Mouse (Mus musculus): ENCODE data around the gene Crtap. TPM values are rescaled to one million over a fixed set of nuclear protein-coding genes. Genes with fewer than 3 reads are reported as not detected.
"Not testable (repeated sequence)": the region's sequence is repeated elsewhere in the genome, so short reads cannot be mapped to it uniquely, and the experiment has no call there.

Crtap gene
- polyA plus RNA-seq, 1 experiment from 2014 or later: 63.4 TPM

DNA sequence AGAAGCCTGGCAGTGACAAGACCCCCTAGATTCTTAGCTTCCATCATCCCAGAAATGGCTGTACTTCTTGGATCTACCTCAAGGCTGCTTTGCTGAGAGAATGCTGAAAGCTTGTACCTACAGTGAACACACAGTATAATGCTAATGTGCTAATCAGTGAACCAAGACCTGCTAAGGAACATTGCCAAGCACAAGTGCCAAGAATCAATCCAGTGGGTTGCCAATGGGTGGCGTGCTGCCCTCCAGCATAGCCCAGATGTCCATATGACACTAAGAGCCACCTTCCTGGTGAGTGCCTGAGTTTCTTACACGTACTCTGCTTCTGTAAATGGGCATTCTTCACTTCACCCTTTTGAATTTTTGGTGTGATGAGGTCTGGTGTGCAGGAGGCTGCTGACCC is 17.2 kb upstream of the Crtap start:
- H3K27ac ChIP-seq (replicated peaks; ENCODE audit: low read depth, low read length): no peak overlapping the region
- DNase-seq (ENCODE audit: low spot score) (no peak), ATAC-seq (replicated peaks; ENCODE audit: insufficient number of reproducible peaks, low FRiP score, low TSS enrichment, low read depth) (no peak)
- no peak overlapping the region for H3K4me2 ChIP-seq (ENCODE audit: low read depth, low read length)
- H3K9ac ChIP-seq (replicated peaks; ENCODE audit: low read length): no peak overlapping the region
- H3K36me3 ChIP-seq (replicated peaks; ENCODE audit: control insufficient read depth, insufficient read depth, low read depth, low read length): peaks cover 4% of the 10 kb centered on the region
- 90% methylated on average over 2 of the region's 2 CpGs for WGBS
- no peaks in the 10 kb centered on the region for H3K9me3 ChIP-seq (replicated peaks; ENCODE audit: control insufficient read depth, low read length)
- no peaks in the 10 kb centered on the region for H3K4me1 ChIP-seq (ENCODE audit: control insufficient read depth, insufficient read depth, low read length)
- H3K4me3 ChIP-seq (ENCODE audit: low read depth, low read length): no peak overlapping the region
- H3K27me3 ChIP-seq (ENCODE audit: control insufficient read depth, insufficient read depth, low read length): no peaks in the 10 kb centered on the region

GRCm38 (mm10) chr9:114401685-114402080 is 11.2 kb upstream of the Crtap start:
- ATAC-seq (replicated peaks; ENCODE audit: insufficient number of reproducible peaks, low FRiP score, low TSS enrichment, low read depth) (no peak), DNase-seq (ENCODE audit: low spot score) (peak; percentile 77)
- H3K9ac ChIP-seq (replicated peaks; ENCODE audit: low read length): peak overlapping the region; percentile 92
- peaks cover 4% of the 10 kb centered on the region for H3K36me3 ChIP-seq (replicated peaks; ENCODE audit: control insufficient read depth, insufficient read depth, low read depth, low read length)
- peak overlapping the region; percentile 87 for H3K27ac ChIP-seq (replicated peaks; ENCODE audit: low read depth, low read length)
- no peaks in the 10 kb centered on the region for H3K9me3 ChIP-seq (replicated peaks; ENCODE audit: control insufficient read depth, low read length)
- H3K4me2 ChIP-seq (ENCODE audit: low read depth, low read length): peak overlapping the region; percentile 82
- no peaks in the 10 kb centered on the region; the same call in 1 of the 2 replicates for H3K4me1 ChIP-seq (ENCODE audit: control insufficient read depth, insufficient read depth, low read length)
- H3K27me3 ChIP-seq (ENCODE audit: control insufficient read depth, insufficient read depth, low read length): no peaks in the 10 kb centered on the region
- WGBS: 6% methylated on average over 16 of the region's 16 CpGs
- H3K4me3 ChIP-seq (ENCODE audit: low read depth, low read length): peak overlapping the region; percentile 86

- under 1% methylated on average over 71 of the region's 73 CpGs for WGBS
- H3K36me3 ChIP-seq (replicated peaks; ENCODE audit: control insufficient read depth, insufficient read depth, low read depth, low read length): peaks cover 4% of the 10 kb centered on the region
- no peaks in the 10 kb centered on the region; the same call in 1 of the 2 replicates for H3K4me1 ChIP-seq (ENCODE audit: control insufficient read depth, insufficient read depth, low read length)
- peak within 1 kb of the TSS; percentile 92 for H3K9ac ChIP-seq (replicated peaks; ENCODE audit: low read length)
- no peaks in the 10 kb centered on the region for H3K9me3 ChIP-seq (replicated peaks; ENCODE audit: control insufficient read depth, low read length)
- DNase-seq (ENCODE audit: low spot score) (peak; percentile 94), ATAC-seq (replicated peaks; ENCODE audit: insufficient number of reproducible peaks, low FRiP score, low TSS enrichment, low read depth) (peak; percentile 99)
- peak within 1 kb of the TSS; percentile 82 for H3K4me2 ChIP-seq (ENCODE audit: low read depth, low read length)
- H3K27me3 ChIP-seq (ENCODE audit: control insufficient read depth, insufficient read depth, low read length): no peaks in the 10 kb centered on the region
- H3K27ac ChIP-seq (replicated peaks; ENCODE audit: low read depth, low read length): peak within 1 kb of the TSS; percentile 87
- peak within 1 kb of the TSS; percentile 86 for H3K4me3 ChIP-seq (ENCODE audit: low read depth, low read length)
Observed at GRCm38 (mm10) chr9:114400949-114401684, 10.6 kb upstream of the Crtap start, which contains the start of the genes Glb1 and Tmppe. TSS of gene Glb1 (plus strand) at chr9:114401076. TSS of gene Tmppe (plus strand) at chr9:114401105.

- H3K4me3 ChIP-seq (ENCODE audit: low read depth, low read length): peak overlapping the region; percentile 86
- H3K36me3 ChIP-seq (replicated peaks; ENCODE audit: control insufficient read depth, insufficient read depth, low read depth, low read length): peaks cover 4% of the 10 kb centered on the region
- 27% methylated on average over 5 of the region's 5 CpGs for WGBS
- no peaks in the 10 kb centered on the region for H3K9me3 ChIP-seq (replicated peaks; ENCODE audit: control insufficient read depth, low read length)
- ATAC-seq (replicated peaks; ENCODE audit: insufficient number of reproducible peaks, low FRiP score, low TSS enrichment, low read depth) (no peak; the same call in none of the 2 replicates), DNase-seq (ENCODE audit: low spot score) (no peak)
- H3K27ac ChIP-seq (replicated peaks; ENCODE audit: low read depth, low read length): no peak overlapping the region
- no peaks in the 10 kb centered on the region for H3K27me3 ChIP-seq (ENCODE audit: control insufficient read depth, insufficient read depth, low read length)
- peak overlapping the region; percentile 92 for H3K9ac ChIP-seq (replicated peaks; ENCODE audit: low read length)
- no peaks in the 10 kb centered on the region; the same call in 1 of the 2 replicates for H3K4me1 ChIP-seq (ENCODE audit: control insufficient read depth, insufficient read depth, low read length)
- H3K4me2 ChIP-seq (ENCODE audit: low read depth, low read length): peak overlapping the region; percentile 82
Observed at GRCm38 (mm10) chr9:114400588-114400948, 10.1 kb upstream of the Crtap start.

DNA sequence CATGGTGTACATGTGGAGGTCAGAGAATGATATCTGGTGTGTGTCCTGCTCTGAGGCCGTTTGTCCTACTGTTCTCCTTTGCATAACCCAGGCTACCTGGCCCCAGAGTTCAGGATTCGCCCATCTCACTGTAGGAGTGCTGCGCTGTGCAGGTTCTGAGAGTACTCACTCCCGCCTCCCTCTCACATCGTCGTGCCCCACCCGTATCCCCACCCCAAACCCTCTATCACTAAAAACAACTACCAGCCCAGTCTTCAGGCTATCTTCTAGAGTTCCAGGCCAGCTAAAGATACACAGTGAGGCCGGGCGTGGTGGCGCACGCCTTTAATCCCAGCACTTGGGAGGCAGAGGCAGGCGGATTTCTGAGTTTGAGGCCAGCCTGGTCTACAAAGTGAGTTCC is 9.2 kb upstream of the Crtap start:
- no peak for DNase-seq (ENCODE audit: low spot score)
- Histone ChIP-seq H3K27me3 (ENCODE audit: control insufficient read depth, insufficient read depth, low read length) (no peaks in the 10 kb centered on the region), H3K27ac (replicated peaks; ENCODE audit: low read depth, low read length) (no peak overlapping the region), H3K4me3 (ENCODE audit: low read depth, low read length) (no peak overlapping the region), H3K9me3 (replicated peaks; ENCODE audit: control insufficient read depth, low read length) (no peaks in the 10 kb centered on the region), H3K4me2 (ENCODE audit: low read depth, low read length) (no peak overlapping the region), H3K36me3 (replicated peaks; ENCODE audit: control insufficient read depth, insufficient read depth, low read depth, low read length) (no peaks in the 10 kb centered on the region), H3K9ac (replicated peaks; ENCODE audit: low read length) (no peak overlapping the region), H3K4me1 (ENCODE audit: control insufficient read depth, insufficient read depth, low read length) (no peaks in the 10 kb centered on the region; the same call in 1 of the 2 replicates)
- no peak for ATAC-seq (replicated peaks; ENCODE audit: insufficient number of reproducible peaks, low FRiP score, low TSS enrichment, low read depth)
- WGBS: 92% methylated on average over 11 of the region's 12 CpGs

GRCm38 (mm10) chr9:114395258-114395657 is 4.8 kb upstream of the Crtap start:
- H3K9me3 ChIP-seq (replicated peaks; ENCODE audit: control insufficient read depth, low read length): no peaks in the 10 kb centered on the region
- H3K27ac ChIP-seq (replicated peaks; ENCODE audit: low read depth, low read length): no peak overlapping the region
- H3K4me2 ChIP-seq (ENCODE audit: low read depth, low read length): no peak overlapping the region
- H3K36me3 ChIP-seq (replicated peaks; ENCODE audit: control insufficient read depth, insufficient read depth, low read depth, low read length): no peaks in the 10 kb centered on the region
- no peak for ATAC-seq (replicated peaks; ENCODE audit: insufficient number of reproducible peaks, low FRiP score, low TSS enrichment, low read depth)
- no peak overlapping the region for H3K9ac ChIP-seq (replicated peaks; ENCODE audit: low read length)
- no peak for DNase-seq (ENCODE audit: low spot score)
- no peak overlapping the region for H3K4me3 ChIP-seq (ENCODE audit: low read depth, low read length)
- no peaks in the 10 kb centered on the region for H3K4me1 ChIP-seq (ENCODE audit: control insufficient read depth, insufficient read depth, low read length)
- no peaks in the 10 kb centered on the region for H3K27me3 ChIP-seq (ENCODE audit: control insufficient read depth, insufficient read depth, low read length)
- WGBS: 89% methylated on average over 4 of the region's 4 CpGs

- H3K9ac ChIP-seq (replicated peaks; ENCODE audit: low read length): no peak overlapping the region
- no peaks in the 10 kb centered on the region for H3K27me3 ChIP-seq (ENCODE audit: control insufficient read depth, insufficient read depth, low read length)
- H3K4me1 ChIP-seq (ENCODE audit: control insufficient read depth, insufficient read depth, low read length): no peaks in the 10 kb centered on the region
- H3K4me2 ChIP-seq (ENCODE audit: low read depth, low read length): no peak overlapping the region
- no peak for ATAC-seq (replicated peaks; ENCODE audit: insufficient number of reproducible peaks, low FRiP score, low TSS enrichment, low read depth)
- WGBS: 90% methylated on average over 8 of the region's 8 CpGs
- no peak overlapping the region for H3K4me3 ChIP-seq (ENCODE audit: low read depth, low read length)
- H3K9me3 ChIP-seq (replicated peaks; ENCODE audit: control insufficient read depth, low read length): no peaks in the 10 kb centered on the region
- H3K27ac ChIP-seq (replicated peaks; ENCODE audit: low read depth, low read length): no peak overlapping the region
- DNase-seq (ENCODE audit: low spot score): no peak
- no peaks in the 10 kb centered on the region for H3K36me3 ChIP-seq (replicated peaks; ENCODE audit: control insufficient read depth, insufficient read depth, low read depth, low read length)
Observed at GRCm38 (mm10) chr9:114394677-114395076, 4.2 kb upstream of the Crtap start.

DNA sequence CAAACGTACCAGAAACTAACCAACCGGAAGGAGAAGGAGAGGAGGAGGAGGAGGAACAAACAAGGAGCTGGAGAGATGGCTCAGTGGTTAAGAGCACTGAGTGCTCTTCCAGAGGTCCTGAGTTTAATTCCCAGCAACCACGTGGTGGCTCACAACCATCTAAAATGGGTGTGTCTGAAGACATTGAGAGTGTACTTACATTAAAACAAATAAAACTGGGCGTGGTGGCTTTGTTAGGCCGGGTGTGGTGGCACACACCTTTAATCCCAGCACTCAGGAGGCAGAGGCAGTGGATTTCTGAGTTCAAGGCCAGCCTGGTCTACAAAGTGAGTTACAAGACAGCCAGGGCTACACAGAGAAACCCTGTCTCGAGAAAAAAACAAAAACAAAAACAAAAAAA is 3.7 kb upstream of the Crtap start:
- 65% methylated on average over 6 of the region's 6 CpGs for WGBS
- not testable (repeated sequence) for H3K4me1 ChIP-seq (ENCODE audit: control insufficient read depth, insufficient read depth, low read length); H3K4me2 ChIP-seq (ENCODE audit: low read depth, low read length); H3K27me3 ChIP-seq (ENCODE audit: control insufficient read depth, insufficient read depth, low read length); H3K4me3 ChIP-seq (ENCODE audit: low read depth, low read length); H3K9me3 ChIP-seq (replicated peaks; ENCODE audit: control insufficient read depth, low read length); ATAC-seq (replicated peaks; ENCODE audit: insufficient number of reproducible peaks, low FRiP score, low TSS enrichment, low read depth); H3K9ac ChIP-seq (replicated peaks; ENCODE audit: low read length); H3K27ac ChIP-seq (replicated peaks; ENCODE audit: low read depth, low read length); H3K36me3 ChIP-seq (replicated peaks; ENCODE audit: control insufficient read depth, insufficient read depth, low read depth, low read length); DNase-seq (ENCODE audit: low spot score)
